Mouse (Mus musculus) gastrocnemius, postnatal 4 days (tissue): Measurements from ENCODE around the gene C5ar1. TPM values are rescaled to one million over a fixed set of nuclear protein-coding genes. Genes with fewer than 3 reads are reported as not detected.
"Not testable (repeated sequence)": the region's sequence is repeated elsewhere in the genome, so short reads cannot be mapped to it uniquely, and the experiment has no call there.

Experiments
- DNase-seq, 2 experiments: peaks; one replicate each; pipeline ENCODE4 v3.0.0; 2021 to 2022; ENCODE audit warnings: low spot score in 2 of 2, mixed read lengths in 2 of 2
- long read RNA-seq, 2 experiments: library from polyadenylated mRNA; stranded (forward); transcript quantifications; one replicate each; pipeline ENCODE4 v2.0.0; 2021
- total RNA-seq, 2 experiments: library from RNA; stranded (reverse); gene quantifications; 2 replicates each; pipeline ENCODE4 v1.2.3; 2021

Gene C5ar1
- 1 to 10 TPM; 6.1 to 8.8 TPM for total RNA-seq
- long read RNA-seq, experiment 1, transcript C5ar1-202 (2 exons, 2,540 nt) = major isoform, 11 of 11 reads
- long read RNA-seq, experiment 1, partial matches to known transcripts = 0 of 11 reads
- long read RNA-seq, experiment 1, other reads (novel, unspliced or antisense) = 0 of 11 reads
- long read RNA-seq, experiment 2, transcript C5ar1-202 (2 exons, 2,540 nt) = major isoform, 13 of 13 reads
- long read RNA-seq, experiment 2, partial matches to known transcripts = 0 of 13 reads
- long read RNA-seq, experiment 2, other reads (novel, unspliced or antisense) = 0 of 13 reads

GRCm38 (mm10) chr7:16259110-16259590 lies at the start of gene C5ar1:
C5ar1 (minus strand) TSS chr7:16259540.
- DNase-seq = no peak

DNA sequence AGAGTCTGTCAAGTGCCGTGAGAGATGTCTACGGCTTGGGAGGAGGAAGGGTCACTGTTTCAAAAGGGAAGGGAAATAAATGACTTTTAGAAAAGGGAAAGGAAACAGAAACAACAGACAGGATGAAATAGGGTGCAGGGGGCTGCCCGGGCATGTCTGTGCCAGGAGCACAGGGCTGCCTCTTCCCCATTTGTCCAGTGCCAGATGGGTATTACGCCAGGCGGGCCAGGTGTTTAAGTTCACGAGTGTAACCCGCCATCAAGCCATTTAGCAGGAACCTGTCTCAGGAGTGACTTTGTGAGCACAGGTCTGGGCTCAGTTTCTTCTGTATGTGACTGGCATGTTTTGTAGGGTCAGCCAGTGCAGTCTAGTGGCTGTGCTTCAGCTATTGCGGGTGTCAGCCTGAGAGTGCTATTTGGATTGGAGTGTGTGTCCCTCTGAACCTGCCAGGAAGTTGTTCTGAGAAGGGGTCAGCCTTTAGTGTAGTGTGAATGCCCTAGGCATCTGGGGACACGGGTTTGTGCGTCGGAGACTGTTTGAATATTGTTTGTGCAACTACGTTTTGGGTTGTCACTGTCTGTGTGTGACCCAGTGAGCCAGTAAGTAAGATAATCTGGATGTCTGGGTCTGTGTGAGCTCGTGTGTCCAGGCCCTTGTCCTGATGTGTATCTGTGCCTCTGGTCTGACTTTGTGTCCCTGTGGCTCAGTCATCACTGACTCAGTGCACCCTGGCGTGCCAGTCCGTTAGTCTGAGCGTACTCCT lies 49.4 kb upstream of the C5ar1 start:
- DNase-seq = no peak

DNA sequence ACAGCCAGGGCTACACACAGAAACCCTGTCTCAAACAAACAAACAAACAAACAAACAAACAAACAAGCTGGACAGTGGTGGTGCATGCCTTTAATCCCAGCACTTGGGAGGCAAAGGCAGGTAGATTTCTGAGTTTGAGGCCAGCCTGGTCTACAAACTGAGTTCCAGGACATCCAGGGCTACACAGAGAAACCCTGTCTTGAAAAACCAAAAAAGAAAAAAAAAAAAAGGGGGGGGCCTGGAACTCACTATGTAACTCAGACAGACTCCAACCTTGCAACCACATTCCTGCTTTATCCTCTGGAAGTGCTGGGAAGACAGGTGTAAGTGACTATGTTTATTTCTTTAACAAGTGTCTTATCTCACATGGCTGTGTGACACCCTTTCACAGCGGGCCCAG lies 48.8 kb upstream of the C5ar1 start, which contains the start of gene Bbc3:
Gene Bbc3 (plus strand): TSS at position 301 of the 400 bp plus-strand sequence.
- not testable (repeated sequence) for DNase-seq

GRCm38 (mm10) chr7:16307141-16307540 lies 47.8 kb upstream of the C5ar1 start:
- not testable (repeated sequence) for DNase-seq

DNA sequence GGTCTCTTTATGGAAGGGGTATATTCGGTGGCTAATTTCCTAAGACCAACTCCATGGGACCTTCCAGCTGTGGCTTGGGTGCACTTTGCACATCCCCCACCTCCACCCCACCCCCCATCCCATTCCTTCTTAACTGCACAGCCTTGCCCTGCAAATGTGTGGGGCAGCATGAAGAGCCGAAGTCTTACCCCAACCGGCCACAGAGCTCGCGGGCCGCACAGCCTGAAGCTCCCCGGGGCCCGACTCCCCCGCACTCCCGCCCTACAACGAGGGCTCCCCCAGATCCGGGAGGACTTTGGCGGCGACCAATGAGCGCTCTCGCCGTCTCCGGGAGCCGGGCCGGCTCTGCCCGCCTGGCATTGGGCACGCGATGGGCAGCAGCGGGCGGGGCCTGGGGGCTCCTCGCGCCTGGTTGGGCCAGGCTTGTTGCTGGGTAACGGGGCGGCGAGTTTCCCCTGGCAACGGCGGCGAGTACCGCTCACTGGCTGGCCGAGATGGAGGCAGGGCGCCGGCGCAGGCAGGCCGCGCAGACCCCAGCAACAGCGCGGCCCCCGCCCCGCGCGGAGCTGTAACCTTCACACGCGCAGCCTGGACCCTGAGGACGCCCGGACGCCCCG lies 40.2 kb upstream of the C5ar1 start:
- DNase-seq = peak; percentile 70 to 84

DNA sequence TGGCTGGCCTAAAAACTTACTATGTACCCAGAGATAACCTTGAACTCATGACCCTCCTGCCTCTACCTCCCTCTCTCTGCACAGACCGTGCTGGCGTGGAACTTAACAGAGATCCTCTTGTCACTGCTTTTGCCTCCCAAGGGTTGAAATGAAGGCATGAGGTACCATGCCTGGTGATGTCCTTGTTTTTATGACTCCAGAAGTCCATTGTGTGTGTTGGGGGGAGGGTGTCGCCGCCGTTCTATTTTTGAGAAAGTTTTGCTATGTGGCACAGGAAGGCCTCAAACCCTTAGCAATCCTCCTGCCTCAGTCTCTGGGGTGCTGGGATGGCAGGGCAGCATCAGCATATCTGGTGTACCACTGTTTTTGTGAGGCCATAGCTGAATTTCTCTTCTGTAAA lies 39.6 kb upstream of the C5ar1 start:
- DNase-seq = no peak

DNA sequence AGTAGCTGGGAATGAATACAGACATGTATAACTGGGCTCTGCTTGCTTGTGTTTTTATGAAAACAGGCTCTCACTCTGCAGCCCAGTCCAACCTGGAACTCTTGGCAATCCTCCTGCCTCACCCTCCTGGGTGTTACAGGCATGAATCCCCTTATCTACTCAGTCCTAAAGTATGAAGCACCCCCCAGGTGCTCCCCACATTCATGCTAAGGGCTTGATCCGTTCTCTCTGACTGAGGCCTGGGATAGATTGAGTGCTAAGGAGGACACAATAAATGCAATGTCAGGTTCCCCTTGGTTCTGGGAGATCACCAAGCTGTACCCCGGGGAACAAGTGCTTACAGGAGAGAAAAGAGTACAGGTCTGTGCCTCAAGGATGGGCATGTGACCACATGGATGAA lies 38.3 kb upstream of the C5ar1 start:
- DNase-seq = no peak

- DNase-seq = peak; percentile 77 to 86
These were observed 37.5 kb upstream of the C5ar1 start for GRCm38 (mm10) chr7:16296766-16297390.

DNA sequence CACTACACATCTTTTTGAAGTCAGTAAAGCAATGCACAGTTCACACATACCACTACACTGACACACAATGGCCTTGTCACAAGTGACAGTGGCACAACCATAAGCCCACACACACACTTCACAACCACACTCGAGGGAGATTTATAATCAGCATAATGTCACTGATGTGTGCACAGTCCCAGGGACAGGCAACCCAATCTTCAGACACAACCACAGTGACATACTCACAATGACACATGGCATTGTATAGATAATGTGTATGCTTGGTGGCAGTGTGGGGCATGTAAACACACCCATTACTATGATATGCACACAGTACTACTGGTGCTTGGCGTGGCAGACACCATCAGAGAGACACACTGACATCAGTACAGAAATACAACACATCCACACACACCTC lies 36.8 kb upstream of the C5ar1 start:
- DNase-seq = no peak

DNA sequence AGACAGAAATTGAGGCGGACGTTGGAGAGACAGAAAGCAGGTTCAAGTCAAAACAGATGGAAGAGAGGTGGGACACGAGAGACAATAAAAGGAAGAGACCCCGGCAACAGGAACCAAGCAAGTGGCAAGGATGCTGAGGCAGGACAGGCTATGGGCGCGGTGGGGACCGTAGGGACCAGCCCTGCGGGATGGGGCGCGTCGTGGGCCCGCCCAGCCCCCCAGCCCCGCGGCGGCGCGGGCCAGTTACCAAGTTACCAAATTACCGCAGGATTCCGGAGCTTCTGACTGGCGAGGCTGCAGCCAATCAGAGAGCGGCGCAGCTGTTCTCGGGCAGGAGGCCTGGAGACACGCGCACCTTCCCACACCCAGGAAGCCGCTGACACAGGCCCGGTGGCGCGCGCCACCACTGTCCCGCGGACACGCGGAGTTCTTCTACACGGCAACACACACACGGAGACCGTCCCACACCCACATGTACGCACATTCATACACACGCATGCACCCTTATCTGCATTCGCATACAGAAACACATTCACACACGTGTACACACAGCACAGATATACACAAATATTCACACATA lies 36.1 kb upstream of the C5ar1 start:
- DNase-seq = peak; percentile 62 to 73

DNA sequence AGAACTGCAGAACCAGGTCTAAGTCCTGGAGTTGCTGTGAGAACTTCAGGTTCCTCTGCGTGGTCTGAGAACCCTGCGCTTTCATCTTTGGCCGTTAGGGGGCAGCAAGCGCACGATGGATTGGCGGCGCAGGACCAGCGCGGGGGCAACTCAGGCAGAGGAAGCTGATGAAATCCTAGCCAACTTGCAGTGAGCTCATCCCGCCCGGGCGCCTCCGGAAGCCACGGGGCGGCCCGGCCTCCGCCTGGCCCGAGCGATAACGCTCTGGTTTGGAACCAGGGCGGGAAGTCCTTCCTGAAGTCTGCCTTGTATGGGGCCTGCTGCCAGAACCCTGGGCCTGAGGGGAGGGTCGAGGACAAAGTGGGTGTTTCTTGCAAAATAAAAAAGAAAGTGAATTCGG lies 35.5 kb upstream of the C5ar1 start:
- peak; percentile 90 to 92 for DNase-seq

DNA sequence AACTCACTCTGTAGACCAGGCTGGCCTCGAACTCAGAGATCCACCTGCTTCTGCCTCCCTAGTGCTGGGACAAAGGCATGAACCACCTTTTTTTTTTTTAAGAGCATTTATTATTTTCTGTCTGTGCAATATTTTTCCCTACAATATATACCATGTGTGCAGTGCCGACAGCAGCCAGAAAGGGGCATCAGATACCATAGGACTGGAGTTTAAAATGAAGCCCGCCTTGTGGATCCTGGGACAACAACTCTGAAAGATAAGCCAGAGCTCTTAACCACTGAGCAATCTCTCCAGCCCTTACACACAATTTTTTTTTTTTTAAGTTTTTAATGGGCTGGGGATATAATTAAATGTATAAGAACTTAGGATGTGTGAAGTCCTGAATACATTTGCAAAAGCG lies 35.0 kb upstream of the C5ar1 start:
- no peak for DNase-seq

DNA sequence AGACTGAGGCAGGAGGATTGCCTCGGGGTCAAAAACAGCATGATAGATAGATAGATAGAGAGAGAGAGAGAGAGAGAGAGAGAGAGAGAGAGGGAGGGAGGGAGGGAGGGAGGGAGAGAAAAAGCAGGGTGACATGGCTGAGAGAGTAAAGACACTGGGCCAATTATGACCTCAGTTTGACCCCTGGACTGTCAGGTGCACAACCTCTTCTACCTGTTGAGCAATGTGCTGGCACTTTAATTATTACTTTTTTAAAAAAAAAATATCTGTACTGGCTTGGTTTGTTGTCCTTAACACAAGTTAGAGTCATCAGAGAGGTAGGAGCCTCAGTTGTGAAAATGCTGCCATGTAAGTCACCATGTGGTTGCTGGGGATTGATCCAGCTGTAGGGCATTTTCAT lies 28.5 kb upstream of the C5ar1 start:
- no peak for DNase-seq

DNA sequence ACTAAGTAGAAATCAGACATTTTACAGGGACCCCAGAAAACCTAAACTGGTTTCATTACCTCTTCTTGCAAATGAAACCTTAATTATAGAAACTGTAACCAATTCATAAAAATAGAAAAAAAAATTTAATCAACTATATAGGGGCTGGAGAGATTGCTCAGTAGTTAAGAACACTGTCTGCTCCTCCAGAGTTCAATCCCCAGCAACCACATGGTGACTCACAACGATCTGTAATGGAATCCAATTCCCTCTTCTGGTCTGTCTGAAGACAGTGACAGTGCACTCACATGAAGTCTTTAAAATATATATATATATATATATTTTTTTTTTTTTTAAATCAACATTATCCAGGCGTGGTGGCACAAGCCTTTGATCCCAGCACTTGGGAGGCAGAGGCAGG lies 27.7 kb upstream of the C5ar1 start:
- no peak for DNase-seq

DNA sequence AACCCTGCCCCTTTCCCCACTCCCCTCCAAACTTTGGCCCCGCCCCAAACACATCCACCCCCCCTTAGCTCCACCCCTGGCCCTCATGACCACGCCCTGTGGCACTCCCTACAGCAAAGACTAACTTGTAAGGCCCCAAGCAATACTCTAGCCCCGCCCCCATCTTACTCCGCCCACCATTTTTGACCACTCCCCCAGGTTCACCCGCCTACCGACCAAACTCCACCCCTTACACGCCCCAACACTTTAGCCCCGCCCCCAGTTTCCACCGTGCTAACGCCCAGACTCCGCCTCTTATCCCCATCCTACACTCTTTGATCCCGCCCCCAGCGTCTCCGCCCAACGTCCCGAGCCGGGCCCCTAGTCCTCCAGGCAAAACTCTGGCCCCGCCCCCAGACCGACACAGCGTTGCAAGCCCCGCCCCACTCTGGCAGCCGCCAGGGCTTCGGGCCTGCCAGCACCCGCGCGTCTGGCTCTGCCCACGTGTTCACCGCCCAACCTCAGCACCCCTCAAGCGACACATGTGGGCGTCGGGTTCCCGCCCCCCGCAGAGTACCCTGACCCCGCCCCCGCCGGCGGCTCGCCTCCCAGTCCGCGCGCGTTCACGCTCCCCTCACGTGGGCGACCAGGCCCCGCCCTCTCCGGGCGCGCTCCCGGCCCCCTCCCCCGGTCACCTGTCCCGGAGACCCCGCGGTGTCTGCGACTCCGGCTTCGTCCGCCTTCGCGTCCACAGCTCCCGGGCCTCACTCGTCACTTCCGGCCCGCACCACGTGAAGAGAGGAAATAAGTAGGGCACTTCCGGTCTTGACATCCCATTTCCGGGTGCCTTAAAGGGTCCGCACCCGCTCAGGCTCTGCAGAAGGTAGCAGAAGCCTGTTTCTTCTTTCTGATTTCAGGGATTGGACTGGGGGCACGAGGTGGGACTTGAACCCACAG lies 27.0 kb upstream of the C5ar1 start, which contains the start of gene Ccdc9:
Gene Ccdc9 (minus strand): TSS at position 770 of the 936 bp plus-strand sequence.
- DNase-seq = peak; percentile 100

DNA sequence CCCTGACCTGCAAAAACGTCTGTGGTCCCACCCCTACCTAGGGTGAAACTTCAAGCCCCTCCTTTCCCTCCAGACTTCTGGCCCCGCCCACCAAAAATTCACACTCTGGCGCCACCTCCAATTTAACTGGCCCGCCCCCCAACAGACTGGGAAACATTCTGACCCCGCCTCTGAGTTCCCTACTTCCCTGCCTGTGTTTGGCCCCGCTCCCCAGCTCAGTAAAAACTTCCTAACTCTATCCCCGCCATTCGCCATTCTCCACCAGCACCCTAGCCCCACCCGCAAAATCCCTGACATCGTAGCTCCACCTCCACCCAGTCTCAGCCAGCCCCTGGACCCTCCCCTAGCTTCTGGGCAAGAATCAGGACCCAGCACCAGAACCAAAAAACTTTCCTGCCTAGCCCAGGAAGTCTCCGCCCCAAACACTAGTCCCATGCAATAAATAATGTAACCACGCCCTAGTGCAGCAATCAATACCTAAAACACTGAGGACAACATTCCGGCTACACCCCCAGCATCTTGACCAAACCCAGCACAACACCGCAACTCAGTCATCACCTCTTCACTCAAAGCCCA lies 26.2 kb upstream of the C5ar1 start:
- DNase-seq = peak; percentile 66 to 79

DNA sequence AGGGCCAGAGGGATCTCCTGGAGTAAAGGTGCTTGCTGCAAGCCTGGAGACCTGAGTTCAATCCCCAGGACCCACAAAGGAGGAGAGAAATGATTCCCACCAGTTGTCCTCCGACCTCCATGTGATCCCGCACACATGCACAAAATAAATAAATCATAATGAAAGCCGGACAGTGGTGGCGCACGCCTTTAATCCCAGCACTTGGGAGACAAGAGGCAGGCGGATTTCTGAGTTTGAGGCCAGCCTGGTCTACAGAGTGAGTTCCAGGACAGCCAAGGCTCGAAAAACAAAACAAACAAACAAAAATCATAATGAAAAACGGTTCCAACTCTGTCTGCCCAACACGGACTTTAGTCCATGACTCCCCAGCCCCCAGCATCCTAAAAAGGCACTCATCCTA lies 25.6 kb upstream of the C5ar1 start:
- no peak for DNase-seq

DNA sequence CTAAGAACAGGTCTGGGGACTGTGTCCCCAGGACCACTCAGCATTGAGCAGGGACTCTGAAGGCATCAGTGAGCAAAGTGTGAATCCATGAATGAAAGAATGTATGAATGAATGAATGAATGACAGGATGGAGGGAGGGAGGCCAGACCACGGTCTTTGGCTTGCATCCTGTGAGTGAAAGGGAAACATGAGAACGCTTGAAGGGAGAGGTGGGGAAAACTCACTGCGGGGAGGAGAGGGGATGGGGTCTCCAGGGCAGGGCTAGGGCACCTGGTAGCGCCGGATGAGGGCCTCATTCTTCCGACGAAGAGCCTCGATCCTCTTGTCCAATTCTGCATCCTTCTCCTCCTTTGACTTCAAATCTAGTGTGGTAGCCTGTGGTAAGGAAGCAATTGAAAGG lies 24.7 kb upstream of the C5ar1 start:
- DNase-seq = no peak

DNA sequence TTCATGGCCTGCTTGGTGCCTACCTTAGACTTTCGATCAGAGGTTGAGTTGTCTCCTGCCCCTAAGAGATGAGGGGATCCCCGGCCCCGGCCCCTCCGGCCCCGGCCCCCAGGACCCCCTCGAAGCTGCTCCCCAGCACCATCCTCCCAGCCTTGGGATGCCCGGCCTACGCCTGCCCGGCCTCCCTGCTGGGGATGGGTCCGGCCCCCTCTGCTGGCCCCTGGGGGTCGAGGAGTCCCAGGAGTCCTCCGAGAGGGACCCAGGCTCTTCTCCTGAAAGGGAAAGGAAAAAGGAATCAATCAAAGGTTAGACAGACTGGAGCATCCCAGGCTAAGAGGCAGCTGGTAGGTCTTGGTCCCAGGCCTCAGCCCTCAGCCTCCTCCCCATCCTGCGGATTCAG lies 23.0 kb upstream of the C5ar1 start:
- DNase-seq = no peak

DNA sequence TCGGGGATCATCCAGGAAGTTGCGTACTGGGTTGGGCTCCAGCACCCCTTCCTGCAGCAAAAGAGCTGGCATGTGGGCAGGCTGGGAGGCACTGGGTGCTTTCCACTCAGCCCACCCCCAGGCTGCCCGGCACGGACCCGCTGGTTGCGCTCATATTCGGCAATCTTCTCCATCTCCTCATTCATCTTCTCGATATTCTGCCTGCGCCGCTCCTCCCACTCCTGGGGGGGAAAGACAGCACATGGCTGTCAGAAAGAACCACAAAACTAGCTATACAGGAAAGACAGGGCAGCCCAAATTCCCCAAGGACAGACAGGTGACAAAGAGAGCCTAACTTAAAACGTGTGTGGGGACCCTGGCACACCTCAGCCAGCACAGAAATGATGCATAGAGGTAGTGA lies 21.4 kb upstream of the C5ar1 start:
- DNase-seq = no peak
